Comparison of ENCODE assay signal across 28 mouse cellular contexts in the genomic region with DNA sequence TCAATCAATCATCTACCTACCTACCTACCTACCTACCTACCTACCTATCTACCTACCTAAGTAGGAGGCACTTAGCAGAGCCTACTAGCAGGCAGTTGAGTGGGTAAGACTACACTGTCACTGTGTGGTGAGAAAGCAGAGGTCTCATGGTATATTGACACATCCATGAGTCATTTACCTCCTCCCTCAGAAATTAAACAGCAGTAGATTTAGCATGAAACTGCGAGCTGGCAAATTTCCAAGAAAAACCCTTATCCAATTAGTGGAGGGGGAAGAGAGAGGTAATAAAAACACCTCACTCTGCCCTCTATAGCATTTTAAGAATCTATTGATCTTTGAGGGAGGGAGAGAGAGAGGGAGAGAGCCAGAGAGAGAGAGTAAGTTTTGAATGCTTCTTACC.
DNase-seq lines count a peak whose midpoint lies in the region; ATAC-seq lines count a peak whose summit lies in the region.
"Had no signal": no experiment of that assay in that cellular context is flagged by ENCODE, and none has a peak within 500 bp of the region (broad histone marks: within the 10 kb centered on the region; RNA-seq: fewer than 3 reads in every experiment).

No protein-coding gene starts in this region.

- H3K4me2 ChIP-seq in liver, embryonic 16.5 days (ENCODE audit: low read depth, low read length), result no peak overlapping the region
- H3K4me2 ChIP-seq in stomach, embryonic 15.5 days, result no peak overlapping the region
- H3K4me2 ChIP-seq: embryonic facial prominence, embryonic 15.5 days; heart, embryonic 12.5 days; liver, embryonic 15.5 days; midbrain, embryonic 13.5 days had no signal

- H3K36me3 ChIP-seq in liver, embryonic 16.5 days (ENCODE audit: control insufficient read depth, insufficient read depth), result no peaks in the 10 kb centered on the region
- no peaks in the 10 kb centered on the region for H3K36me3 ChIP-seq in stomach, embryonic 15.5 days
- peaks cover 3% of the 10 kb centered on the region; the same call in 1 of the 2 replicates for H3K36me3 ChIP-seq in limb, embryonic 10.5 days
- H3K36me3 ChIP-seq: embryonic facial prominence, embryonic 15.5 days; G1E; heart, embryonic 12.5 days; hindbrain, embryonic 10.5 days; liver, embryonic 15.5 days; midbrain, embryonic 13.5 days had no signal

- DNase-seq in liver, result no peak
- peak; percentile 26 for DNase-seq in 3134 (ENCODE audit: extremely low read depth, insufficient read length, low spot score)
- DNase-seq in brain, adult 2 months (ENCODE audit: low read depth, low spot score), result peak; percentile 29
- DNase-seq in ovary, postnatal 14 days (ENCODE audit: low spot score), result no peak
- no peak for DNase-seq in limb, embryonic 10.5 days (ENCODE audit: low spot score)
- DNase-seq: adrenal gland, adult 8-10 months; cerebellum, adult 2 months; gastrocnemius, postnatal 14 days; heart, adult 18-20 months; heart, postnatal 10 days; kidney, adult 18-20 months; layer of hippocampus, adult 9-11 months; lung, postnatal 36 days; thymus, postnatal 14 days had no signal

- H3K9ac ChIP-seq in liver, embryonic 16.5 days (ENCODE audit: low read depth, low read length), result no peak overlapping the region
- no peak overlapping the region for H3K9ac ChIP-seq in stomach, embryonic 15.5 days
- H3K9ac ChIP-seq: embryonic facial prominence, embryonic 15.5 days; heart, embryonic 12.5 days; liver, embryonic 15.5 days; midbrain, embryonic 13.5 days had no signal

- H3K9me3 ChIP-seq in liver, embryonic 16.5 days (replicated peaks; ENCODE audit: control insufficient read depth, low read length), result no peaks in the 10 kb centered on the region
- no peaks in the 10 kb centered on the region for H3K9me3 ChIP-seq in stomach, embryonic 15.5 days
- no peaks in the 10 kb centered on the region for H3K9me3 ChIP-seq in limb, embryonic 10.5 days (replicated peaks)
- H3K9me3 ChIP-seq: embryonic facial prominence, embryonic 15.5 days; heart, embryonic 12.5 days; hindbrain, embryonic 10.5 days; liver, embryonic 15.5 days; megakaryocyte, embryonic 14.5 days; midbrain, embryonic 13.5 days had no signal

- H3K4me1 ChIP-seq in liver, embryonic 16.5 days (ENCODE audit: control insufficient read depth, low read depth, low read length), result no peaks in the 10 kb centered on the region; the same call in 1 of the 2 replicates
- no peaks in the 10 kb centered on the region for H3K4me1 ChIP-seq in stomach, embryonic 15.5 days
- H3K4me1 ChIP-seq in limb, embryonic 10.5 days, result no peaks in the 10 kb centered on the region
- H3K4me1 ChIP-seq: embryonic facial prominence, embryonic 15.5 days; hindbrain, embryonic 10.5 days; megakaryocyte, embryonic 14.5 days had no signal

- 55% methylated on average over 1 of the region's 1 CpGs for WGBS in liver, embryonic 16.5 days (ENCODE audit: insufficient replicate concordance)
- WGBS in stomach, embryonic 15.5 days, result 56% methylated on average over 1 of the region's 1 CpGs
- WGBS in limb, embryonic 10.5 days, result 68% methylated on average over 1 of the region's 1 CpGs

- no peak overlapping the region for H3K4me3 ChIP-seq in liver, embryonic 16.5 days (ENCODE audit: low read depth, low read length)
- H3K4me3 ChIP-seq in stomach, embryonic 15.5 days (replicated peaks), result no peak overlapping the region
- H3K4me3 ChIP-seq in limb, embryonic 10.5 days, result no peak overlapping the region
- H3K4me3 ChIP-seq: embryonic facial prominence, embryonic 15.5 days; heart, embryonic 12.5 days; hindbrain, embryonic 10.5 days; liver, embryonic 15.5 days; megakaryocyte, embryonic 14.5 days; midbrain, embryonic 13.5 days had no signal

- no peaks in the 10 kb centered on the region for H3K27me3 ChIP-seq in liver, embryonic 16.5 days (ENCODE audit: control insufficient read depth, insufficient read depth, low read depth, low read length)
- no peaks in the 10 kb centered on the region for H3K27me3 ChIP-seq in stomach, embryonic 15.5 days (replicated peaks)
- no peaks in the 10 kb centered on the region for H3K27me3 ChIP-seq in limb, embryonic 10.5 days (ENCODE audit: low read depth, poor library complexity, severe bottlenecking)
- H3K27me3 ChIP-seq: CH12.LX; embryonic facial prominence, embryonic 15.5 days; heart, embryonic 12.5 days; liver, embryonic 15.5 days; megakaryocyte, embryonic 14.5 days; midbrain, embryonic 13.5 days had no signal

- no peak overlapping the region for H3K27ac ChIP-seq in liver, embryonic 16.5 days (ENCODE audit: low read length)
- H3K27ac ChIP-seq in stomach, embryonic 15.5 days, result no peak overlapping the region
- H3K27ac ChIP-seq in limb, embryonic 10.5 days, result no peak overlapping the region
- H3K27ac ChIP-seq: embryonic facial prominence, embryonic 15.5 days; hindbrain, embryonic 10.5 days; kidney, postnatal 0 days; liver, embryonic 15.5 days; midbrain, embryonic 13.5 days had no signal

- ATAC-seq in liver, embryonic 16.5 days (ENCODE audit: low read depth), result 0 out of 2 replicates have a peak, but pooled peaks have one; percentile 43
- ATAC-seq in stomach, embryonic 15.5 days (ENCODE audit: insufficient read depth, low FRiP score, low read depth), result peak; percentile 85
- ATAC-seq: activated CD4-positive, CD25-positive, alpha-beta regulatory T cell, adult 4 months; forebrain, embryonic 14.5 days; hindbrain, embryonic 16.5 days; midbrain, embryonic 13.5 days had no signal

Comparison
In these comparisons a context has a peak if more than half of its experiments do, and no peak if none do; other contexts are left out.
1. DNase-seq: peak in 3134 (single experiment) and brain, adult 2 months (single experiment); none in liver (single experiment), ovary, postnatal 14 days (single experiment) and limb, embryonic 10.5 days (single experiment).